In genomic region chr6:60978610-60979009, GRCm38 (mm10) we compare ENCODE assay signal across 17 mouse cellular contexts.
"Had no signal": no experiment of that assay in that cellular context is flagged by ENCODE, and none has a peak within 500 bp of the region (broad histone marks: within the 10 kb centered on the region; RNA-seq: fewer than 3 reads in every experiment).

No protein-coding gene starts in this region.

- ATAC-seq: lung, postnatal 0 days; midbrain, embryonic 13.5 days; midbrain, embryonic 15.5 days had no signal

- H3K9ac ChIP-seq: lung, embryonic 15.5 days; midbrain, embryonic 13.5 days; midbrain, embryonic 15.5 days; neural tube, embryonic 12.5 days; stomach, embryonic 15.5 days had no signal

- H3K4me1 ChIP-seq: lung, embryonic 15.5 days; midbrain, embryonic 13.5 days; midbrain, embryonic 15.5 days; neural tube, embryonic 12.5 days; stomach, embryonic 15.5 days had no signal

- H3K27ac ChIP-seq: lung, embryonic 15.5 days; macrophage; midbrain, embryonic 13.5 days; midbrain, embryonic 15.5 days; neural tube, embryonic 12.5 days; stomach, embryonic 15.5 days; stomach, postnatal 0 days had no signal

- H3K9me3 ChIP-seq: lung, embryonic 15.5 days; megakaryocyte, embryonic 14.5 days; midbrain, embryonic 13.5 days; midbrain, embryonic 15.5 days; neural tube, embryonic 12.5 days; stomach, embryonic 15.5 days had no signal

- DNase-seq: lung, adult 2 months; lung, postnatal 14 days; lung, postnatal 36 days; right cerebral cortex, postnatal 14 days; thymus, adult 2 months; thymus, postnatal 25 days; thymus, postnatal 4 days had no signal

- H3K36me3 ChIP-seq: lung, embryonic 15.5 days; midbrain, embryonic 13.5 days; midbrain, embryonic 15.5 days; neural tube, embryonic 12.5 days; stomach, embryonic 15.5 days had no signal

- H3K27me3 ChIP-seq: lung, embryonic 15.5 days; megakaryocyte, embryonic 14.5 days; midbrain, embryonic 13.5 days; midbrain, embryonic 15.5 days; neural tube, embryonic 12.5 days; stomach, embryonic 15.5 days had no signal

- H3K4me2 ChIP-seq: lung, embryonic 15.5 days; midbrain, embryonic 11.5 days; midbrain, embryonic 13.5 days; midbrain, embryonic 15.5 days; neural tube, embryonic 12.5 days; stomach, embryonic 15.5 days had no signal

- H3K4me3 ChIP-seq: lung, embryonic 15.5 days; megakaryocyte, embryonic 14.5 days; midbrain, embryonic 13.5 days; midbrain, embryonic 15.5 days; neural tube, embryonic 12.5 days; stomach, embryonic 15.5 days had no signal
